8 mouse cellular contexts compared by ENCODE assay signal in genomic region chr2:151008517-151008932, GRCm38 (mm10). TPM values are rescaled to one million over a fixed set of nuclear protein-coding genes. Genes with fewer than 3 reads are reported as not detected.
DNase-seq lines count a peak whose midpoint lies in the region; ATAC-seq and TF ChIP-seq lines count a peak whose summit lies in the region.

No protein-coding gene starts in this region.

- H3K9me3 ChIP-seq in neural tube, embryonic 11.5 days (ENCODE audit: control insufficient read depth, low read length), result no peaks in the 10 kb centered on the region

- H3K4me1 ChIP-seq in neural tube, embryonic 11.5 days (ENCODE audit: control insufficient read depth, insufficient read depth, low read length), result peaks cover 3% of the 10 kb centered on the region; the same call in 1 of the 2 replicates
- H3K4me1 ChIP-seq in bone marrow macrophage, adult 2 months (ENCODE audit: control insufficient read depth, insufficient read depth, low read length), result peaks cover 10% of the 10 kb centered on the region; the same call in 1 of the 2 replicates

- under 1% methylated on average over 21 of the region's 21 CpGs for WGBS in neural tube, embryonic 11.5 days

- no peaks in the 10 kb centered on the region for H3K36me3 ChIP-seq in neural tube, embryonic 11.5 days (ENCODE audit: control insufficient read depth, insufficient read depth, low read length)

- TF ChIP-seq CTCF in bone marrow macrophage, adult 2 months (IDR thresholded peaks at IDR 0.05; ENCODE audit: low read depth, low read length), result no peak

- H3K4me2 ChIP-seq in neural tube, embryonic 11.5 days (ENCODE audit: low read depth), result peak overlapping the region; percentile 83

- no peak for TF ChIP-seq POLR2A in bone marrow macrophage, adult 2 months (IDR thresholded peaks at IDR 0.05; ENCODE audit: borderline replicate concordance, low read depth, low read length)

- H3K27me3 ChIP-seq in neural tube, embryonic 11.5 days (ENCODE audit: control insufficient read depth, insufficient read depth, low read length), result no peaks in the 10 kb centered on the region

- intact Hi-C loops in left cerebral cortex, postnatal 10 days (cut with DNase I), result loop anchor here (10.0 kb wide), 2 partner anchors 174 to 204 kb away; no protein-coding TSS in a partner anchor

- peak overlapping the region; percentile 71 for H3K4me3 ChIP-seq in neural tube, embryonic 11.5 days (ENCODE audit: low read depth, low read length)
- peak overlapping the region; percentile 68 for H3K4me3 ChIP-seq in bone marrow macrophage, adult 2 months (ENCODE audit: insufficient read depth, low read length)

- H3K9ac ChIP-seq in neural tube, embryonic 11.5 days (ENCODE audit: low read length), result peak overlapping the region; percentile 92

- ATAC-seq in neural tube, embryonic 11.5 days (ENCODE audit: insufficient read depth, low FRiP score, low TSS enrichment), result peak; percentile 48; the same call in 1 of the 2 replicates
- ATAC-seq in hematopoietic stem cell, adult 5-6 weeks (replicated peaks in 1 of 2; ENCODE audit: insufficient read depth in 1 of 2, low FRiP score in 2 of 2, low TSS enrichment in 1 of 2, low read depth in 1 of 2, poor library complexity in 2 of 2, severe bottlenecking in 2 of 2), result peak; percentile 22 to 30; a peak in 2 of 4 replicates
- ATAC-seq in megakaryocyte, adult 5-6 weeks (ENCODE audit: poor library complexity, severe bottlenecking), result 0 out of 2 replicates have a peak, but pooled peaks have one; percentile 5
- ATAC-seq in cerebellum, adult (ENCODE audit: insufficient number of reproducible peaks, low FRiP score, low TSS enrichment), result no peak

- 0 out of 2 replicates have a peak overlapping the region, but pooled peaks have one; percentile 23 for H3K27ac ChIP-seq in neural tube, embryonic 11.5 days (ENCODE audit: low read depth, low read length)
- no peak overlapping the region for H3K27ac ChIP-seq in bone marrow macrophage, adult 2 months (ENCODE audit: insufficient read depth, low read depth, low read length)

- no peak for DNase-seq in neural tube, embryonic 11.5 days (ENCODE audit: low spot score)
- DNase-seq in neural tube, embryonic 10.5 days (ENCODE audit: extremely low spot score, low spot score), result no peak
- DNase-seq in T-cell, adult 2 months (ENCODE audit: low spot score), result no peak
- DNase-seq in left cerebral cortex, postnatal 10 days (ENCODE audit: extremely low spot score in 1 of 2, low spot score in 2 of 2), result no peak

RNA-seq across cellular contexts. Expression of gene Ninl, which starts 30.7 kb away (rescaled TPM):
- polyA plus RNA-seq in neural tube, embryonic 11.5 days (2014; fragmentation: Nextera tagmentation; extraction: Ambion mirVana), result 12.2 and 14.2 TPM in 2 replicates
- 1.9 and 4.6 TPM in 2 replicates for polyA plus RNA-seq in bone marrow macrophage, adult 2 months (2012; ENCODE audit: insufficient read depth, insufficient read length, missing spikeins)
- total RNA-seq in hematopoietic stem cell, adult 5-6 weeks (2017), result 1.7 and 7.1 TPM in 2 replicates
- 0.07 and 0.09 TPM in 2 replicates for total RNA-seq in megakaryocyte, adult 5-6 weeks (2015)
- 0.29 and 1.2 TPM in 2 replicates for total RNA-seq in megakaryocyte, adult 5-6 weeks (2017)
- 1 to 10 TPM; 5.1 to 6.1 TPM for total RNA-seq in left cerebral cortex, postnatal 10 days (2021)

RNA-seq across cellular contexts. Expression of gene Nanp, which starts 30.7 kb away (rescaled TPM):
- polyA plus RNA-seq in neural tube, embryonic 11.5 days (2014; fragmentation: Nextera tagmentation; extraction: Ambion mirVana), result 42.4 and 43.9 TPM in 2 replicates
- 14.8 and 16.3 TPM in 2 replicates for polyA plus RNA-seq in bone marrow macrophage, adult 2 months (2012; ENCODE audit: insufficient read depth, insufficient read length, missing spikeins)
- total RNA-seq in hematopoietic stem cell, adult 5-6 weeks (2017), result 17.9 and 18.4 TPM in 2 replicates
- 17.3 and 18.7 TPM in 2 replicates for total RNA-seq in megakaryocyte, adult 5-6 weeks (2015)
- total RNA-seq in megakaryocyte, adult 5-6 weeks (2017), result 9.6 and 10.5 TPM in 2 replicates
- total RNA-seq in left cerebral cortex, postnatal 10 days (2021), result 10 to 100 TPM; 22.0 to 25.5 TPM
